Mouse (Mus musculus): ENCODE results near the gene Ugt1a7c.
"Not testable (repeated sequence)": the region's sequence is repeated elsewhere in the genome, so short reads cannot be mapped to it uniquely, and the experiment has no call there.

Gene Ugt1a7c

GRCm38 (mm10) chr1:88225301-88225700, 130.4 kb downstream of the Ugt1a7c start:
- not testable (repeated sequence) for DNase-seq

- no peak for DNase-seq
These were observed 130.9 kb downstream of the Ugt1a7c start for GRCm38 (mm10) chr1:88225741-88226140.

DNA sequence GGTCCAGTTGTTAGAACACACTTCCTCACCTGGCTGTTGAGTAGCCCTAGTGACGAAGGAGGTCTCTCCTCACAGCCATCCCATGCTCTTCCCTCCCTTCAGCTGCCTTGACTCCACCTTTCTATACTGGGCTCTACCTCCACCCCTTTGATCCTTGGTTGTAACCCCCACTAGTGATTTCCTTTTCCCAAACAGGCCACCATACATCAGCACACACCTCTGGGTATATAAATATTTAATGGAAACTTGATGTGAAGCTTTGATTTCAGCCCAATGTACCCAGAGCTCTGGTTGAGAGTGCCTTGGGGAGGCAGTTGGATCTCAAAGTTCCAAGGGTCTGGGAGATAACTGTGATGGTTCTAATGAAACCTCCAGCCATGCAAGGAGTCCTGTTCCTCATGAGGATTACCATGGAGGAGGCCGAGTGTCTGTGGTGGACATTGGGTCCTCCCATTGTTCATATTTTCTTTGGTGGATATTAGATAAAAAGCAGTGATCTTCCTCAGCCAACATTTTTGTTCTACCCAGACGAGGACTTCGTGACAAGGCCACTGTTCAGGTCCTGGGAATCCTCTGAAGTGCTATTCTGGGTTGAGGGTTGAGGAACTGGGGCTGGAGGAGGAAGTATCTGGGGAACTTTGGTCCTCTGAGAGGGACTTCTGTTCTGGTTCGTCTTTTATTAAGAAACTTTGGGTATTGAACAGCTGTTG, 132.0 kb downstream of the Ugt1a7c start, which contains the start of gene Mroh2a:
Gene Mroh2a (plus strand): TSS at position 317 of the 710 bp plus-strand sequence.
- no peak for DNase-seq

- DNase-seq: no peak
These were observed 132.6 kb downstream of the Ugt1a7c start for GRCm38 (mm10) chr1:88227482-88227881.

DNA sequence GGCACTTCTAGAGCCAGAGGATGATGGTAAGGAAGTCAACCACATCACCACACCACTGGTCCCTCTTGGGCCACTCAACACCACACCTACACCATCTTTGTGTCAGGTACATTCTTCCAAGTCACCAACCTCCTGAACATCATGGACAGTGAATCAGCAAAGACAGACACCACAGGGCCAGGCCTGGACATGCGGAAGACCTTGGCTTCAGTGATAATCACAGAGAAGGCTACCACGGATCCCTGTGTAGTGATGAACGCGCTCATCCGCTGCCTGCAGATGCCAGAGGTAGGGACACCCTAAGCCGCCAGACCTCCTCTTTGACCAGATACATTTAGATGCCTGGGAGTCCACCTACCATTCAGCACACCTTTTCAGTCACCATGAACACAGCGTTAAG, 133.3 kb downstream of the Ugt1a7c start:
- DNase-seq: no peak

GRCm38 (mm10) chr1:88229566-88229965, 134.7 kb downstream of the Ugt1a7c start:
- DNase-seq: no peak

- DNase-seq: no peak
These were observed 135.1 kb downstream of the Ugt1a7c start for GRCm38 (mm10) chr1:88229986-88230385.

DNA sequence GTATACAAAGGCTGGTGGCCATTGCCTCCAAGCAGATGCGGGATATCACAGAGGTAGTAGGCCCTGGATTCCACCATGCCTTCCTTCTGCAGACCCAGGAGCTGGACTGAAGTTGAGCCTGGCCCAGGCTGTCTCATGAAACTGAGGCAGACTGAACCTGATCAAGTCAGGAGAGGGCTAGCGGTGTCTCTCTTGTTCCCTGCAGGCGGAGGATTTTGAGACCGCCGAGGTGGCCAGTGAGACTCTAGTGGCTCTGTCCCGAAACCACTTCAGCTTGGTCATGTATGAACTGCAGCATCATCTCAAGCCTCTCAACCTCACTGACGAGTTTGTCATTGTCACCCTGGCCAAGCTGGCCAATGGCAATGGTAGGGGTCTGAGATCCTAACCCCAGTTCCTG, 135.6 kb downstream of the Ugt1a7c start:
- DNase-seq: no peak

- no peak for DNase-seq
These were observed 136.3 kb downstream of the Ugt1a7c start for GRCm38 (mm10) chr1:88230981-88231802.

GRCm38 (mm10) chr1:88231803-88232499, 137.1 kb downstream of the Ugt1a7c start:
- DNase-seq: no peak

- DNase-seq: no peak
These were observed 138.0 kb downstream of the Ugt1a7c start for GRCm38 (mm10) chr1:88232664-88233380.

GRCm38 (mm10) chr1:88233421-88234247, 138.8 kb downstream of the Ugt1a7c start:
- no peak for DNase-seq

DNA sequence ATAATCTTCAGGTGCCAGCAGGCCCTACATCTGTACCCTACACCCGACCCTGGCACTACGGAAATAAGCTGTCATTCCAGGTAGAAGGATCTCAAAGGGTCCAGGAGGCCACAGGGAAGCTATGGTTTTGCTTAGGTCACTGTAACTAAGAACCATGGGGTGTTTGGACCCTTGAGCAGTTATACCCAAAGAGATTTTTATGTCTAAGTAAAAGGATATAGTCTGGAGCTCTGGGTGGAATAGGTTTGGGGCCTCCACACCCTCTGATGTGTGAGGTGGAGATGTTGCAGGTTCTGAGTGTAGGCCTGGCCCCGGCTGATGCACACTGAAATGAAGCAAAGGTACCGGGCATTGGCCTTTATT, 139.4 kb downstream of the Ugt1a7c start:
- DNase-seq: no peak

- no peak for DNase-seq
These were observed 139.8 kb downstream of the Ugt1a7c start for GRCm38 (mm10) chr1:88234646-88235045.

GRCm38 (mm10) chr1:88235046-88235893, 140.4 kb downstream of the Ugt1a7c start:
- no peak for DNase-seq

DNA sequence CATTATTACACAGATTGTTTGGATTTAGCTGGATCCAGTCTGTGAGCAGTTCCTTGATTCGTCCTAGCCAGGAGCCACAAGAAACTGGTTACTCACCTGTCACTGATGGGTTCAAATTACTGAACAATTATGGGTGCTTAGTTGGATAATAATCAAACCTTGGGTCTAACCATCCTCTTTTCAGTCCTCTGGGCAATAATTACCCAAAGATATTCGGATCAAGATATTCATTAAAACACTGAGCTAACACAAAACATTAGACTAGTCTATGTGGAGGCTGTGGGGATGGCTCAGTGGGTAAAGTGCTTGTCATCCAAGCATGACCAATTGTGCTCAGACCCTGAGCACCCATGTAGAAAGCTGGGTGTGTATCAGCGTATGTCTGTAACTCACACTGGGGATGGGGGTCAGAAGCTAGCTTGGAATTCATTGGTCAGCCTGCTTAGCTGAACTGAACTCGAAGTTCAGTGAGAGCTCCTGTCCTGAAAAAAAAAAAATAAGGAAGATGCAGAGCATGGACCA, 141.1 kb downstream of the Ugt1a7c start:
- no peak for DNase-seq

GRCm38 (mm10) chr1:88237311-88237710, 142.4 kb downstream of the Ugt1a7c start:
- no peak for DNase-seq

DNA sequence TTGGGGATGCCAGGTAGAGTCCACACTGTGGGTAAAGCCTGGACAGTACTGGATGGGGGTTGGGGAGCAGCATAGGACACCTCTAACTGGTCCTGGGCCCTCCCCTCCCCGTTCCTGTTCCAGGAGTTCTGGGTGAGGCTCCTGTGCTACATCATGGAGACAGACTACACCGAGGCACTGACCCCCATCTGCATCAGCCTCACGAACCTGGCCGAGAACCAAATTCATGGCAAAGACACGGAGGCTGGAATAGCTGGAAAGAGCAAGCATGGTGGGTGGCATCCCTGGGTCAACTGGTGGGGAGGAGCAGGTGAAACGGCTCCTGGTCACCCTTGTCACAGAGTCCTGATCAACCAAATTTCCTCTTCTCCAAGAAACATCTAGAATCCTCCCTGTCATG, 143.9 kb downstream of the Ugt1a7c start:
- no peak for DNase-seq

- DNase-seq: no peak
These were observed 145.2 kb downstream of the Ugt1a7c start for GRCm38 (mm10) chr1:88240072-88240471.

- no peak for DNase-seq
These were observed 145.7 kb downstream of the Ugt1a7c start for GRCm38 (mm10) chr1:88240579-88240978.

- DNase-seq: no peak
These were observed 149.0 kb downstream of the Ugt1a7c start for GRCm38 (mm10) chr1:88243861-88244260.
